Mouse (Mus musculus): ENCODE measurements around the gene Zfp36l2.

DNA sequence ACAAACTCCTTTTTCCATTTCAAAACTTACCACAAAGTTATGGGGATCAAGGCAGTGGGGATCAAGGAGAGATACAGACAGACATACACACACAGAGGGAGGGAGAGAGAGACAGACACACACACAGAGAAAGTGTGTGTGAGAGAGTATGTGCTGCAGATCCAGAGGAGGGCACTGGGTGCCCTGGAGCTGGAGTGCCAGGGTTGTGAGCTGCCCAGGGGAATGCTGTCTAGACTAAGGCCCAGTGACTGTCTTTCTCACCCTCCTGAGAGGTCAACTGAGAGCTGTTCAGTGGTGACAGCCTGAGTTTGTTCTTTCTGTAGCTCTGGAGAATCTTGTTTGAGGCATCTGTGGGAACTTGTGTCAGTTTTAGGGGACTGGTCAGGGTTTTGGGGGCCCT lies 8.6 kb upstream of the Zfp36l2 start:
- TF ChIP-seq CTCF (IDR thresholded peaks at IDR 0.05; ENCODE audit: insufficient read depth, low read depth, low read length): no peak
- TF ChIP-seq POLR2A (IDR thresholded peaks at IDR 0.05; ENCODE audit: insufficient read depth, low read depth, low read length): no peak

Data from olfactory bulb, adult 2 months (tissue).